Mouse (Mus musculus): ENCODE measurements around the gene Lrrc20. TPM values are rescaled to one million over a fixed set of nuclear protein-coding genes. Genes with fewer than 3 reads are reported as not detected.

The Lrrc20 gene
- total and polyA plus RNA-seq, 3 experiments, result 4.2 to 11.1 (median 7.7) TPM

DNA sequence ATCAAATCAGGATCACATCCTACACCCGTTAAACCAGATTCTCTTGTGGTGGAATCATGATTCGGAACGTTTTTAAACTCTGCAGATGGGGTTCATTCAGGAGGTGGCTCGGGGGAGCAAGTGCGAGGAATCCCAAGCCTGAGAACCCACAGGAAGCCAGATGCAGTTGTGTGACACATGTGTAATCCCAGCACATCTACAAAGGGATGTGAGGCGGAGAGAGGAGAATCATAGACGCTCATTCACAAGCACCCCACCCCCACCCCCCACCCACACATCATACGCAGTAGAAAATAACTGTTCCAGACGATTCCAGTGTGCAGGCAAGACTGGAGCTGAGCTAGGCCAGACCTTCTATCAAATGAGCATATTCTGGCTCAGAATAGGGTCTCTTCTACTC lies 87.9 kb downstream of the Lrrc20 start:
- ATAC-seq (ENCODE audit: extremely low read depth, insufficient number of reproducible peaks, low FRiP score, poor library complexity, severe bottlenecking) (no peak), DNase-seq (ENCODE audit: low spot score) (no peak)
- H3K36me3 ChIP-seq (replicated peaks), result peaks cover 53% of the 10 kb centered on the region
- H3K9me3 ChIP-seq (replicated peaks), result no peaks in the 10 kb centered on the region
- no peak for TF ChIP-seq GATA1 (IDR thresholded peaks at IDR 0.05; ENCODE audit: borderline replicate concordance, low read length)
- TF ChIP-seq TAL1 (conservative IDR thresholded peaks at IDR 0.05; ENCODE audit: low read depth, low read length), result no peak
- no peak for TF ChIP-seq CTCF (IDR thresholded peaks at IDR 0.05; ENCODE audit: low read depth, low read length)
- TF ChIP-seq POLR2AphosphoS5 (IDR thresholded peaks at IDR 0.05; ENCODE audit: insufficient replicate concordance, low read depth, low read length), result no peak
- TF ChIP-seq GATA2 (IDR thresholded peaks at IDR 0.05; ENCODE audit: borderline replicate concordance, low read depth, low read length), result no peak
- no peaks in the 10 kb centered on the region for H3K4me1 ChIP-seq (ENCODE audit: insufficient read depth, low read depth, low read length)
- H3K4me3 ChIP-seq (ENCODE audit: low read depth, low read length), result no peak overlapping the region
- H3K27me3 ChIP-seq (ENCODE audit: insufficient read depth, low read length), result no peaks in the 10 kb centered on the region

DNA sequence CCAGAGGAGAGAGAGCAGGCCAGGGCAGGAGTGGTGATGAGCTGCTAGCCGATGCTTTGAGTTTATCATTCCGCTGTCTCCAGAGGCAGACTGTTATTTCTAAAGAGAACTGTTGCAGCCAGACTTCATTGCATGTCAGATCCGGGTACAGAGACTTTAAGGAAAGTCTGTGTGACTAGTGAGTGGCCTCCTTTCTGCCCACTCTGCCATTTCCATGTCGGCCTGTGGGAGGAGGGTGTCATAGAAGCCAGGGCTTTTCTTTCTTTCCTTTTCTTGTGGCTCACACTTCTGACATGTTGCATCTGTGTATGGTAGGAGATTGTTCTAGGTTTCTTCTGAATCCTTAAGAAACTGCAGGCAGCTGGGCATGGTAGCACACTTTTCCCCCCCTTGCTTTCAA lies 88.8 kb downstream of the Lrrc20 start:
- no peaks in the 10 kb centered on the region for H3K9me3 ChIP-seq (replicated peaks)
- H3K36me3 ChIP-seq (replicated peaks), result peaks cover 58% of the 10 kb centered on the region
- TF ChIP-seq POLR2AphosphoS5 (IDR thresholded peaks at IDR 0.05; ENCODE audit: insufficient replicate concordance, low read depth, low read length) (no peak), CTCF (IDR thresholded peaks at IDR 0.05; ENCODE audit: low read depth, low read length) (no peak), TAL1 (conservative IDR thresholded peaks at IDR 0.05; ENCODE audit: low read depth, low read length) (no peak), GATA2 (IDR thresholded peaks at IDR 0.05; ENCODE audit: borderline replicate concordance, low read depth, low read length) (no peak), GATA1 (IDR thresholded peaks at IDR 0.05; ENCODE audit: borderline replicate concordance, low read length) (no peak)
- no peaks in the 10 kb centered on the region for H3K27me3 ChIP-seq (ENCODE audit: insufficient read depth, low read length)
- DNase-seq (ENCODE audit: low spot score) (no peak), ATAC-seq (ENCODE audit: extremely low read depth, insufficient number of reproducible peaks, low FRiP score, poor library complexity, severe bottlenecking) (no peak)
- no peaks in the 10 kb centered on the region for H3K4me1 ChIP-seq (ENCODE audit: insufficient read depth, low read depth, low read length)
- H3K4me3 ChIP-seq (ENCODE audit: low read depth, low read length), result no peak overlapping the region

DNA sequence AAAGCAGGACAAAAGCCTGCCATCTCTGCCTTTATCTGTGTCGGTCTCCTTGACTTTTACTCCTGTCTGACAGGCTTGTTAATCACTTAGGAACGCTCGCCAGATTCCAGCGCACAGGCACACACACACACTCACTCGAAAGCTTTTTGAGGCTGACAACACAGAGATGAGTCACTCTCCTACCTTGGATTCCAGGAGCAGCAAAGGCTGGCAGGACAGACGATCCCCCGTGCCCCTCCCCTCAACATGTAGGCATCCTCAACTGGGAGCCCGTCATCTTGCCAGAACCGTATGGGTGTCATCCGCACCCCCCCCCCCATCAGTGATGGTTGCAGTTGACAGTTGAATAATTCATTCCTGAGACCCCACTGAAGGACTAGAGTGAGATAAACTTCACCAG lies 94.6 kb downstream of the Lrrc20 start:
- TF ChIP-seq POLR2AphosphoS5 (IDR thresholded peaks at IDR 0.05; ENCODE audit: insufficient replicate concordance, low read depth, low read length) (no peak), CTCF (IDR thresholded peaks at IDR 0.05; ENCODE audit: low read depth, low read length) (no peak), GATA1 (IDR thresholded peaks at IDR 0.05; ENCODE audit: borderline replicate concordance, low read length) (no peak), GATA2 (IDR thresholded peaks at IDR 0.05; ENCODE audit: borderline replicate concordance, low read depth, low read length) (no peak), TAL1 (conservative IDR thresholded peaks at IDR 0.05; ENCODE audit: low read depth, low read length) (no peak)

GRCm38 (mm10) chr10:61572126-61572525 lies 96.5 kb downstream of the Lrrc20 start:
- no peak for DNase-seq (ENCODE audit: low spot score)
- TF ChIP-seq GATA1 (IDR thresholded peaks at IDR 0.05; ENCODE audit: borderline replicate concordance, low read length) (no peak), TAL1 (conservative IDR thresholded peaks at IDR 0.05; ENCODE audit: low read depth, low read length) (no peak), GATA2 (IDR thresholded peaks at IDR 0.05; ENCODE audit: borderline replicate concordance, low read depth, low read length) (no peak), POLR2AphosphoS5 (IDR thresholded peaks at IDR 0.05; ENCODE audit: insufficient replicate concordance, low read depth, low read length) (no peak), CTCF (IDR thresholded peaks at IDR 0.05; ENCODE audit: low read depth, low read length) (no peak)
- no peaks in the 10 kb centered on the region for H3K27me3 ChIP-seq (ENCODE audit: insufficient read depth, low read length)
- ATAC-seq (ENCODE audit: extremely low read depth, insufficient number of reproducible peaks, low FRiP score, poor library complexity, severe bottlenecking), result no peak
- peaks cover 38% of the 10 kb centered on the region for H3K36me3 ChIP-seq (replicated peaks)
- no peaks in the 10 kb centered on the region for H3K9me3 ChIP-seq (replicated peaks)
- H3K4me3 ChIP-seq (ENCODE audit: low read depth, low read length), result no peak overlapping the region
- no peaks in the 10 kb centered on the region for H3K4me1 ChIP-seq (ENCODE audit: insufficient read depth, low read depth, low read length)

More for the DNA sequence above, 94.6 kb downstream of the Lrrc20 start:
- ATAC-seq (ENCODE audit: extremely low read depth, insufficient number of reproducible peaks, low FRiP score, poor library complexity, severe bottlenecking) (no peak), DNase-seq (ENCODE audit: low spot score) (no peak)
- H3K4me3 ChIP-seq (ENCODE audit: low read depth, low read length), result no peak overlapping the region
- no peaks in the 10 kb centered on the region for H3K27me3 ChIP-seq (ENCODE audit: insufficient read depth, low read length)
- peaks cover 46% of the 10 kb centered on the region for H3K36me3 ChIP-seq (replicated peaks)
- no peaks in the 10 kb centered on the region for H3K9me3 ChIP-seq (replicated peaks)
- H3K4me1 ChIP-seq (ENCODE audit: insufficient read depth, low read depth, low read length), result no peaks in the 10 kb centered on the region

DNA sequence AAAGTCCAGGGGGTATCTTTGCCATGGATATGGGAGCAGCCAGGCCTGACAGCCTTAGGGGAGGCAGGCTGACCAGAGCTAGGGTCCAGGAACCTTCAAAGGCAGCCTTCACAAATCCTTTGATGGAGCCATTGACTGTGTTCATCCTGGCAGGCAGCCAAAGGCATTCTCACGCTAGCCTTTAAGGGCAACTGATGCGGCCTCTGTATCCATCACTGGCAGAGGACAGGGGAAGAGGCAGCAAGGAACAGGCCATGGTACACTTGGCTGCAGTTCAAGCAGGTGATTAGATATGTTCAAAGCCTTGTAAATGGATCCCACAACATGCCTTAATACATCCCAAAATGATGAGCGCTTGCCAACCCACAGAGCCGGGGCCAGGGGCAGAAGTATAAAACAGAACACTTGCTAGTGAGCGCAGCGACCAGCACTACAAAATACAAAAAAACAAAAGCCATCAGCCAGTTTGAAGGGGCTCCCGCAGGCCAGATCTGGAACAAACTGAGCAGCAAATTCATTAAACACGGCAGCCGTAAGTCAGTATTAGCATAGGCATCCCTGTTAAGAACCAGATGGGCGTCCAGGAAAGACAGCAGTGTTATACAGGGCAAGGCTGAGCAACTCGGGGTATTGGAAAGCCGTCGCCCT lies 100.6 kb downstream of the Lrrc20 start:
- ATAC-seq (ENCODE audit: extremely low read depth, insufficient number of reproducible peaks, low FRiP score, poor library complexity, severe bottlenecking), result no peak
- DNase-seq (ENCODE audit: low spot score), result no peak

DNA sequence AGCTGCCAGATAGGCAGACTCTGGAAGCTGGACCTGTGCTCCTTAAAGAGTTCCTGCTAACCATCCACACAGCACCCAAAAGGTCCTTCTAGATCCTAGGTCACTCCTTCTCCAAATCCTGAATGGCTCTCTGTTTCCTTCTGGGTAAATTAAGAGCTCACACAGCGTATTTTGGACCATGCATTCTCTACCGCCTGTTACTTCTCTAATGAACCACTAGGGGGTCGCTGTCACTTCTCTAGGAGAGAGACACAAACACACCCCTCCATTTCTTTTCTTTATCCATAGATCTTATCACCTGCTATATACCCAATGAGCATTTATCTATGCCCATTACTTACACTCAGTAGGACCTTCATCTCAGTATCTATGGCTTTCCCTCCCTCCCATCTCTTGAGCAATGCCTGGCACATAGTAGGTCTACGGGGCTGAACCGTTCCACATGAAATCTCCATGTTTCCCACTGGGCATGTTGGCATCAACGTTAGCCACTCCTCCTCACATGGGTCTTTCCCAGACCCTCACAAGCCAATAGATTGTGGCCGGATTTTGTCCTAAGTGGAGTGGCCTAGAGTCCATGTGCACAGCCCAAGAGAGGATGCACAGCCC lies 111.7 kb downstream of the Lrrc20 start:
- no peak overlapping the region for H3K4me3 ChIP-seq (ENCODE audit: low read depth, low read length)
- H3K27me3 ChIP-seq (ENCODE audit: insufficient read depth, low read length), result no peaks in the 10 kb centered on the region
- DNase-seq (ENCODE audit: low spot score), result no peak
- H3K36me3 ChIP-seq (replicated peaks), result no peaks in the 10 kb centered on the region
- H3K4me1 ChIP-seq (ENCODE audit: insufficient read depth, low read depth, low read length), result no peaks in the 10 kb centered on the region
- TF ChIP-seq GATA2 (IDR thresholded peaks at IDR 0.05; ENCODE audit: borderline replicate concordance, low read depth, low read length), result no peak
- TF ChIP-seq CTCF (IDR thresholded peaks at IDR 0.05; ENCODE audit: low read depth, low read length), result no peak
- TF ChIP-seq POLR2AphosphoS5 (IDR thresholded peaks at IDR 0.05; ENCODE audit: insufficient replicate concordance, low read depth, low read length), result no peak
- TF ChIP-seq GATA1 (IDR thresholded peaks at IDR 0.05; ENCODE audit: borderline replicate concordance, low read length), result no peak
- no peak for TF ChIP-seq TAL1 (conservative IDR thresholded peaks at IDR 0.05; ENCODE audit: low read depth, low read length)
- no peak for ATAC-seq (ENCODE audit: extremely low read depth, insufficient number of reproducible peaks, low FRiP score, poor library complexity, severe bottlenecking)
- H3K9me3 ChIP-seq (replicated peaks), result no peaks in the 10 kb centered on the region

More for the DNA sequence above, 100.6 kb downstream of the Lrrc20 start:
- Histone ChIP-seq H3K36me3 (replicated peaks) (peaks cover 26% of the 10 kb centered on the region), H3K4me1 (ENCODE audit: insufficient read depth, low read depth, low read length) (no peaks in the 10 kb centered on the region), H3K4me3 (ENCODE audit: low read depth, low read length) (no peak overlapping the region), H3K27me3 (ENCODE audit: insufficient read depth, low read length) (no peaks in the 10 kb centered on the region), H3K9me3 (replicated peaks) (no peaks in the 10 kb centered on the region)
- TF ChIP-seq GATA2 (IDR thresholded peaks at IDR 0.05; ENCODE audit: borderline replicate concordance, low read depth, low read length), result no peak
- TF ChIP-seq CTCF (IDR thresholded peaks at IDR 0.05; ENCODE audit: low read depth, low read length), result no peak
- TF ChIP-seq TAL1 (conservative IDR thresholded peaks at IDR 0.05; ENCODE audit: low read depth, low read length), result no peak
- TF ChIP-seq GATA1 (IDR thresholded peaks at IDR 0.05; ENCODE audit: borderline replicate concordance, low read length), result no peak
- no peak for TF ChIP-seq POLR2AphosphoS5 (IDR thresholded peaks at IDR 0.05; ENCODE audit: insufficient replicate concordance, low read depth, low read length)
